Mouse (Mus musculus) midbrain, embryonic 11.5 days (tissue): ENCODE measurements around the gene Col8a2. TPM values are rescaled to one million over a fixed set of nuclear protein-coding genes. Genes with fewer than 3 reads are reported as not detected.

ENCODE experiments used
- ATAC-seq: fragments of 200-750 bp; cut with Nextera tagmentation; 2 replicates; pipeline ENCODE4 v1.8.0; 2017; ENCODE audit warnings: moderate TSS enrichment, moderate library complexity; ENCODE audit not compliant: low FRiP score
- DNase-seq: peaks from one replicate; pipeline ENCODE4 v3.0.0; 2015; ENCODE audit warnings: low spot score; ENCODE audit errors: missing footprints
- H3K27ac ChIP-seq: fragments of 300-500 bp; sonication (generic); 2 replicates; pipeline ENCODE4 v1.5.1; 2014; ENCODE audit warnings: low read depth, low read length
- H3K27me3 ChIP-seq: fragments of 300-500 bp; sonication (generic); 2 replicates; pipeline ENCODE4 v1.6.1; 2014; ENCODE audit warnings: mild to moderate bottlenecking, low read length, moderate library complexity, mixed read lengths; ENCODE audit not compliant: control insufficient read depth, insufficient read depth
- H3K36me3 ChIP-seq: fragments of 300-500 bp; sonication (generic); 2 replicates; pipeline ENCODE4 v1.6.1; 2014; ENCODE audit warnings: mild to moderate bottlenecking, low read length, moderate library complexity, mixed read lengths; ENCODE audit not compliant: control insufficient read depth, insufficient read depth
- H3K4me1 ChIP-seq: fragments of 300-500 bp; sonication (generic); 2 replicates; pipeline ENCODE4 v1.6.1; 2014; ENCODE audit warnings: low read length; ENCODE audit not compliant: control insufficient read depth, insufficient read depth
- H3K4me2 ChIP-seq: fragments of 300-500 bp; sonication (generic); 2 replicates; pipeline ENCODE4 v1.6.1; 2014; ENCODE audit warnings: mild to moderate bottlenecking, moderate library complexity
- H3K4me3 ChIP-seq: fragments of 300-500 bp; sonication (generic); 2 replicates; pipeline ENCODE4 v1.5.1; 2014; ENCODE audit warnings: low read depth, low read length
- H3K9ac ChIP-seq: fragments of 300-500 bp; sonication (generic); 2 replicates; pipeline ENCODE4 v1.6.1; 2014; ENCODE audit warnings: low read length
- H3K9me3 ChIP-seq: fragments of 300-500 bp; sonication (generic); 2 replicates; pipeline ENCODE4 v1.6.1; 2016; ENCODE audit warnings: low read length; ENCODE audit not compliant: control insufficient read depth
- WGBS: fragments of 180-500 bp; shearing (Covaris S2); extraction: QIAGEN DNeasy Blood & Tissue Kit; methylation state at CpG from one replicate; pipeline ENCODE4 v1.1.7; 2014; 5-methylcytosine and 5-hydroxymethylcytosine counted together
- polyA plus RNA-seq: library from polyadenylated mRNA; unstranded; fragments of >200 nt; fragmentation: Nextera tagmentation; extraction: Ambion mirVana; gene quantifications from 2 replicates; pipeline ENCODE4 v1.2.1, GENCODE M21; 2014

Col8a2 gene
- polyA plus RNA-seq, 1 experiment from 2014 or later = 9.1 TPM

DNA sequence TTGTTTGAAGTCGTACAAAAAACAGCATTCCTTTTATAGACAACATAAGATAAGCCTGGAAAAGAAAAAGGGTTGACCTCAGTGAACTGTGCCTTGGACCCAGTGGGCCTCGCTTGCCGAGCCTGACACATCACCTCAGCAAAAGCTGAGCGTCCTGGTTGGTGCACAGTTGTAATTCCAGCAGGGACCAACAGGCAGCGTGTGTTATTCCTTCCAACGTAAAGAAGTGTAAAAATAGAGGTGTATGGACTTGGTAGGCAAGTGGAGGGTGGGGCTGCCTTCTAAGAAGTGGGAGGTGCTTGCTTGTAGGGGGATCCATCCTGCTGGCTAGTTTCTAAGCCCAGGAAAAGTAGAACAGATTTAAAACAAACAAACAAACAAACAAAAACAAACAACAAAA lies 39.4 kb downstream of the Col8a2 start:
- DNase-seq (no peak), ATAC-seq (no peak)
- H3K4me3 ChIP-seq = no peak overlapping the region
- H3K4me2 ChIP-seq = no peak overlapping the region
- H3K9ac ChIP-seq = no peak overlapping the region
- H3K4me1 ChIP-seq = no peaks in the 10 kb centered on the region; the same call in 1 of the 2 replicates
- H3K27me3 ChIP-seq = peaks cover 6% of the 10 kb centered on the region
- H3K9me3 ChIP-seq = no peaks in the 10 kb centered on the region
- WGBS = 20% methylated on average over 6 of the region's 6 CpGs
- H3K27ac ChIP-seq = no peak overlapping the region
- H3K36me3 ChIP-seq = no peaks in the 10 kb centered on the region

DNA sequence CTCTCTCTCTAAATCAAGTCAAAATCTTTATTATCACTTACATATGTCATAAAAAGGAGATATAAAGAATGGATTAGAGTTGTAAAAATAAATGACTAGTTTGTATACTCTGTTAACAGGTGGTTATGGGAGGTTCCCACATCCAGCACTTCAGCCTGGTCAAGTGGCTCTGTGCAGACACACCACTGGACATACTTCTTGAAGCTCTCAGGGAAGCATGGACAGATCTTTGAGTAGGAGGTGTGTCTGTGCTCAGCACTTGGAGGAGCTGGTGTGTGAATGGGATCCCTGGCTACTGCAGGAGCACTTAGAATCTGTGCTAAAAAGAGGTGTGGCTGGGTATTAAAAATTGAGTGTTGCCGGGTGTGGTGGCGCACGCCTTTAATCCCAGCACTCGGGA lies 43.7 kb downstream of the Col8a2 start:
- Histone ChIP-seq H3K36me3 (no peaks in the 10 kb centered on the region), H3K9me3 (no peaks in the 10 kb centered on the region), H3K4me1 (no peaks in the 10 kb centered on the region), H3K4me2 (no peak overlapping the region), H3K27me3 (peaks cover 1% of the 10 kb centered on the region), H3K4me3 (no peak overlapping the region), H3K9ac (no peak overlapping the region), H3K27ac (no peak overlapping the region)
- DNase-seq (no peak), ATAC-seq (no peak)
- WGBS = 90% methylated on average over 4 of the region's 4 CpGs

DNA sequence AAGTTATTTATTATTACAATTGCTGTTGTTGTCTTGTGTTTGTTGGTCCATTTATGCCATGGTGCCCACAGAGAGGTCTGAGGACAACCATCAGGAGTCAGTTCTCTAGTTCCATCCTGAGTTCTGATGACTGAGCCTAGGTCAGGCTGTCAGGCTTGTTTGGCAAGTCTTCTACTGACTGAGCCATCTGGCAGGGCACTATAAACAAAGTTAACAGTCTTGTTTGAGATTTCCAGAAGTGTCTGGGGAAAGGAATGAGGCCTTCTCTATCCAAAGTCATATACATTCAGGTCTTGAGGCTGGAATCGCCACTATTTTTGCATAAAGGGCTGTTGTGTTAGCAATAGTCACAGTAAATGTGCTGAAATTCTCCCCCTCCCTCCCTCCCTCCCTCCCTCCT lies 45.2 kb downstream of the Col8a2 start:
- WGBS = 71% methylated on average over 1 of the region's 1 CpGs
- Histone ChIP-seq H3K4me2 (no peak overlapping the region), H3K4me1 (no peaks in the 10 kb centered on the region), H3K9me3 (no peaks in the 10 kb centered on the region), H3K4me3 (no peak overlapping the region), H3K27me3 (no peaks in the 10 kb centered on the region), H3K36me3 (no peaks in the 10 kb centered on the region), H3K27ac (no peak overlapping the region), H3K9ac (no peak overlapping the region)
- DNase-seq (no peak), ATAC-seq (no peak)

DNA sequence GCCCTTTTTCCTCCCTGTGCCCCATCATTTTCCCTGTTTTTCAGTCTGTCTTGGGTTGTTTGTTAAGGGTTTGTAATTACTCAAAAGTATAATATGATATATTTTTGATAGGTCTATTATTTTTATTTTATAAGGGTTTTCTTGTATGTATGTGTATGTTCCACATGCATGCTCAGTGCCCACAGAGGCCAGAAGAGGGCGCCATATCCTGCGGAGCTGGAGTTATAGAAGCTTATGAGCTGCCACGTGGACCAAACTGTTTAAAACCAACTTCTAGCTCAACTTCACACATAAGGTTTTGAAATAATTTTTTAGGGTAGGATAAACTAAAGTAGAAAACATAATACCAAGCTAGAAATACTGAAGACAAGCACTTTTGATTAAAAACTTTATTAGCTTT lies 45.8 kb downstream of the Col8a2 start:
- Histone ChIP-seq H3K27ac (no peak overlapping the region), H3K4me3 (no peak overlapping the region), H3K36me3 (no peaks in the 10 kb centered on the region), H3K27me3 (no peaks in the 10 kb centered on the region), H3K4me1 (no peaks in the 10 kb centered on the region), H3K9me3 (no peaks in the 10 kb centered on the region), H3K4me2 (no peak overlapping the region), H3K9ac (no peak overlapping the region)
- 46% methylated on average over 3 of the region's 3 CpGs for WGBS
- ATAC-seq (no peak), DNase-seq (no peak)

DNA sequence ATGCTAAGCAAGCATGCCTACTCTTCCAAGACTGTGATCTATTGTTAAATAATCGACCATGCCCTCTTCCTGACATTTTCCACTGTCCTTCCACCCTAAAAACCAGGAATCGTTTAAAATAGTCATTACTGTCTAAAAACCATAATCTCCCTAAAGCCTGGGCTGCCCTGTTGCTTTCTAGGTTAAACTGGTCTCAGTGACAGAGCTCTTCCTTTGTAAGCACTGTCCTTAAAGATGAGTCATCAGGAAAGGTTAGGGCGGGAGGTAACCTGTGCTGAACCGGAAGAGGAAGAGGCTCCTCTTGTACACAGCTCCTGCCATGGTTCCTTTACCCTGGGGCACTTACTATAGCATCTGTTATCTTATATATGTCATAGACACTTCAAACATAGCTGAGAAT lies 52.9 kb downstream of the Col8a2 start:
- no peak for ATAC-seq

DNA sequence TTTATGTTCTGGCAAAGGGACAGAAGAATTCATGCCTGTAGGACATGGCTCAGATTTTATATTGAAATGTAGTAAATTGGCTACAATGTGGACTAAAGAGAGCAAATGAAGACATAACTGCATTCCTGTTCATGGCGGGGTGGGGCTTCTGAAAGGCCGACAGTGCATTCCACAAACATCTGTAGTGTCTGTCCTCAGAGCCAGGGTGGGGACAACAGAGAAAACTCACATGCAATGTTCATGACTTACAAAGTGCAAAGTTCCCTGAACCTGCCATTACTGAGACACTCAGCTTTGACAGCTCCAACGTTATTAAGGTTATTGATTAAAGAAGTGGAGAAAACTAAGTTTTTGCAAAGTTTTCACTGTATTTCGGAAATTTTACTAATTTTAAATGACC lies 56.9 kb downstream of the Col8a2 start:
- H3K4me2 ChIP-seq = no peak overlapping the region
- ATAC-seq = no peak
- no peak overlapping the region for H3K4me3 ChIP-seq
- no peak overlapping the region for H3K9ac ChIP-seq
- H3K9me3 ChIP-seq = no peaks in the 10 kb centered on the region
- no peak for DNase-seq
- no peaks in the 10 kb centered on the region for H3K4me1 ChIP-seq
- peaks cover 3% of the 10 kb centered on the region; the same call in 1 of the 2 replicates for H3K36me3 ChIP-seq
- no peaks in the 10 kb centered on the region for H3K27me3 ChIP-seq
- WGBS = 73% methylated on average over 4 of the region's 4 CpGs
- H3K27ac ChIP-seq = no peak overlapping the region

More for the DNA sequence above, 52.9 kb downstream of the Col8a2 start:
- no peak overlapping the region for H3K4me2 ChIP-seq
- no peaks in the 10 kb centered on the region for H3K36me3 ChIP-seq
- no peak for DNase-seq
- H3K4me1 ChIP-seq = no peaks in the 10 kb centered on the region
- 55% methylated on average over 4 of the region's 4 CpGs for WGBS
- no peaks in the 10 kb centered on the region for H3K9me3 ChIP-seq
- H3K4me3 ChIP-seq = no peak overlapping the region
- H3K9ac ChIP-seq = no peak overlapping the region
- H3K27me3 ChIP-seq = no peaks in the 10 kb centered on the region
- H3K27ac ChIP-seq = no peak overlapping the region

DNA sequence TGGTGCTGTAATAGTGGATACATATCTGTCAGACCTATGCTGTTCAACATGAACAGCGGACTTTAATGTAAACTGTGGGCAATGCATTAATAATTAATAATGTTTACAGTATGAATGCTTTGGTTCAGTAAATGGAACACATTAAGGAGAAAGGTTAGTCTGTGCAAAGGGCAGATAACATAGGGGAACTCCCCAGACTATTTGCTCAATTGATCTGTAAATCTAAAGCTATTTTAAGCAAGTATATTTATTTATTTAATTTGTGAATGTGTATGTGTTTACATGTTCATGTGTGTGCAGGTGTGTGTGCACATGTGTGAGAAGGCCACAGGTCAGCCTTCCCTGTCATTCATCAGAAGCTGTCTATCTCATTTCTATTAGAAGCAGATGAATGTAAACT lies 73.5 kb downstream of the Col8a2 start:
- Histone ChIP-seq H3K4me1 (no peaks in the 10 kb centered on the region), H3K36me3 (no peaks in the 10 kb centered on the region), H3K9ac (no peak overlapping the region), H3K4me3 (no peak overlapping the region), H3K9me3 (no peaks in the 10 kb centered on the region), H3K4me2 (no peak overlapping the region), H3K27me3 (no peaks in the 10 kb centered on the region), H3K27ac (no peak overlapping the region)
- ATAC-seq = no peak
- DNase-seq = no peak
- 100% methylated on average over 1 of the region's 1 CpGs for WGBS

Other genes starting within 250 kb of the Col8a2 start
- gene Mrps15, start 239.9 kb upstream of the Col8a2 start, polyA plus RNA-seq = 140 and 155 TPM in 2 replicates
- gene Oscp1, start 228.2 kb upstream of the Col8a2 start, polyA plus RNA-seq = 22.5 and 25.9 TPM in 2 replicates
- 40.8 and 45.7 TPM in 2 replicates for gene Lsm10, start 190.2 kb upstream of the Col8a2 start, polyA plus RNA-seq
- 20.8 and 25.4 TPM in 2 replicates for gene Stk40, start 182.8 kb upstream of the Col8a2 start, polyA plus RNA-seq
- 22.4 and 24.8 TPM in 2 replicates for gene Eva1b, start 139.0 kb upstream of the Col8a2 start, polyA plus RNA-seq
- gene Sh3d21, start 123.3 kb upstream of the Col8a2 start, polyA plus RNA-seq = 1.4 TPM in 2 replicates
- gene Thrap3, start 84.0 kb upstream of the Col8a2 start, polyA plus RNA-seq = 192 and 219 TPM in 2 replicates
- gene Map7d1, start 30.4 kb upstream of the Col8a2 start, polyA plus RNA-seq = 61.8 and 68.7 TPM in 2 replicates
- gene Trappc3, start 24.5 kb upstream of the Col8a2 start, polyA plus RNA-seq = 37.1 and 38.9 TPM in 2 replicates
- 36.4 and 45.0 TPM in 2 replicates for gene Adprhl2, start 34.9 kb downstream of the Col8a2 start, polyA plus RNA-seq
- 1.8 and 2.2 TPM in 2 replicates for gene Tekt2, start 38.9 kb downstream of the Col8a2 start, polyA plus RNA-seq
- gene Ago3, start 142.8 kb downstream of the Col8a2 start, polyA plus RNA-seq = 12.2 and 13.3 TPM in 2 replicates
- gene Ago1, start 181.8 kb downstream of the Col8a2 start, polyA plus RNA-seq = 27.8 and 28.4 TPM in 2 replicates
- 3.0 and 3.6 TPM in 2 replicates for gene Ago4, start 246.7 kb downstream of the Col8a2 start, polyA plus RNA-seq